Mouse (Mus musculus) cerebellum, adult 18-20 months (tissue): ENCODE results near the gene Slc10a1.
"Not testable (repeated sequence)": the region's sequence is repeated elsewhere in the genome, so short reads cannot be mapped to it uniquely, and the experiment has no call there.

Source experiments
- DNase-seq, 2 experiments: peaks; one replicate each; pipeline ENCODE4 v3.0.0; 2021

Slc10a1 gene

DNA sequence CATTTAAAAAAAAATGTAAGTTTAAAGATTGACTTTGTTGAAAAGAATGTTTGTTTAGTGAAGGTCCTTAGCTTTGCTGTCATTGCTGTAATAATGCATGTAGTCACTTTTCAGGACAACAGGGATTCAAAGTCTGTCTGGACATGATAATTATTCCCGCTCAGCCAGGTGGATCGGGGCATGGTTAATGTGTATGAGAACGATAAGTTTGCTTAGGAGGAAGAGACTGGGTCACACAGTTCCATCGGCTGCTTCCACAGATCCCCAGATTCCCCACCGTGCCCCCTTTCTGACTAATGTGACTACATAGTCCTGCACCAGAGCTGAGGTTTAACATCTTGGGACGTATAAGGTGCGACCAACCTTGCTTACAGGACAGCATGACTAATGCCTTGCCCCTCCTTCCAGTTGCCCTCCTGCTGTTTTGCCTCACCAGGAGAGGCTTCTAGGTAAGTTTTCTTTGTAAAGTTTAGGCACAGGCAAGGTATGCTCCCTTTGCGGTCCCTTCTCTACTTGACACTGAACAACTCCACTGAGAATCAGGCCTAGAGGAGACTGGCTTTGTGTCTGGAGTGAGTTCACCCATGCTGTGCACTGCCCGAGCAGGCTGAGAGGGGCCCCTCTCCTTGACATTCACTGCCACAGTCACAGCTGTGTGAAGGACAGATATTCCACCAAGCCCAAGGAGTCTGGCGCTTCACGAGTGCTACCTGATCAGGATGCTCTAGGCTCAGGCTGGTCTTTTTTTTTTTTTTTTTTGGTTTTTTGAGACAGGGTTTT, 2.3 kb downstream of the Slc10a1 start:
- DNase-seq, result no peak

- no peak for DNase-seq
Measured at GRCm38 (mm10) chr12:80962566-80962965, 5.9 kb downstream of the Slc10a1 start.

- DNase-seq, result no peak
Measured at GRCm38 (mm10) chr12:80957961-80958360, 10.5 kb downstream of the Slc10a1 start.

GRCm38 (mm10) chr12:80956039-80956438, 12.5 kb downstream of the Slc10a1 start:
- no peak for DNase-seq

DNA sequence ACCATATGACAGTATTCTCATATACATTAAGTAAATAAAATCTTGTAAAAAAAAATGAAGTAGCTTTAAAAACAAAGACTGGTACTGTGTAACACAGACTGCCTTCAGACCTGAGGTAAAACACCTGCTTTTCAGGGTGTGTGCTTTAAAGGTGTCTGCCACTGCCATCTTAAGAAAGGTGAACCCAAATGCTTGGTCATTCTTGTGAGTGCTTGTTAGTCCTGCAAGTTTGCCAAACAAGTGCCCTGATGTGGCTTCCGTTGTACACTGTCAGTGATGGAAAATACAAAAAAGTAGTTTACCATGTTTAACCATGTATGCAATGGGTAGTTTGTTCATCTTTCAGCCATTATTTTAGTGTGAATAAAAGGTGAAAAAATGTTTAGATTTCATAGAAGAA, 16.0 kb downstream of the Slc10a1 start:
- no peak for DNase-seq

DNA sequence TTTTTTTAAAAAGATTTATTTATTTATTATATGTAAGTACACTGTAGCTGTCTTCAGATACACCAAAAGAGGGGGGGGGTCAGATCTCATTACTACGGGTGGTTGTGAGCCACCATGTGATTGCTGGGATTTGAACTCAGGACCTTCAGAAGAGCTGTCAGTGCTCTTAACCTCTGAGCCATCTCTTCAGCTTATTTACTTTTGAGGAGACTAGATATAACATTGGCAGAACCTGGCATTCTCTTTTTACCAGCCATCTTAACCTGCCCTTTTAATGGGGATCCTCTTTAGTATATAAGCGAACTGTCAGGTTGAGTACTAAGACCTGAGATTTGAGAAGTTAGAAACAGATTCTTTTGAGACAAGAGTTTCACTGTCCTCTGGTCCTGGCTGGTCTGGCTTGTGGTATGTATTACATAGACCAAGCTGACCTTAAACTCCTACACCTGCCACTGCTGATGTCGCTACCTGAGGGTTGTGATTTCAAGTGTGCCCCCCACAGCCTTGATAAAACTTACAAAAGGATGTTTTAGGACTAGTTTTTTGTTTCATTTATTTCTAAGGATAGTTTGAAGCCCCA, 16.8 kb downstream of the Slc10a1 start:
- no peak for DNase-seq

DNA sequence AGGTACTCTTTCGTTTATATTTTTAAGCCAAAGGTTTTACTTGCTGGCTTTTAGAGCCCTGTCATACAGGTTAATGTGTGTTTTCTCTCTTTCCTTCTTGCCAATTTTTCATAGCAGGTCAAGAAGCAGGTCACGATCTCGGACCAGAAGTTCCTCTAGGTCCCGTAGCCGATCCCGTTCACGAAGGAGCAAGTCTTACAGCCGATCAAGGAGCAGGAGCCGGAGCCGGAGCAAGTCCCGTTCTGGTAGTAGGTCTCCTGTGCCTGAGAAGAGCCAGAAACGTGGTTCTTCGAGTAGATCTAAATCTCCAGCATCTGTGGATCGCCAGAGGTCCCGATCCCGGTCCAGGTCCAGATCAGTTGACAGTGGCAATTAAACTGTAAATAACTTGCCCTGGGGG, 18.9 kb downstream of the Slc10a1 start:
- not testable (repeated sequence) for DNase-seq

- no peak for DNase-seq
Measured at GRCm38 (mm10) chr12:80948202-80948601, 20.3 kb downstream of the Slc10a1 start.

GRCm38 (mm10) chr12:80945996-80946355, 22.5 kb downstream of the Slc10a1 start:
- DNase-seq, result peak; percentile 93 to 97

GRCm38 (mm10) chr12:80945334-80945995, 23.0 kb downstream of the Slc10a1 start, which contains the start of gene Srsf5:
Gene Srsf5 (plus strand): TSS chr12:80945504.
- DNase-seq, result peak; percentile 96 to 98

DNA sequence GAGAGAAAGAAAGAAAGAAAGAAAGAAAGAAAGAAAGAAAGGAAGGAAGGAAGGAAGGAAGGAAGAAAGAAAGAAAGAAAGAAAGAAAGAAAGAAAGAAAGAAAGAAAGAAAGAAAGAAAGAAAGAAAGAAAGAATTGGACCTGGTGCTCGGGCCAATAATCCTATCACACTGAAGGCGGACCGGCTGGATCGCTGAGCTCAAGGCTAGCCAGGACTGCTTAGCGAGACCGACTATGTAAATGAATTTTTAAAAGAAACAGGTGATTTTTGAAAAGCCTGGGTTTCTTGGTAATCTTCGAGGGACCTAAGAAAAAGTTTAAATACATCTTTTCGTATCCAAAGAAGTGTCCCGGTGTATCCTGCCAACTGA, 23.6 kb downstream of the Slc10a1 start:
- DNase-seq, result not testable (repeated sequence)

- DNase-seq, result no peak
Measured at GRCm38 (mm10) chr12:80944204-80944603, 24.3 kb downstream of the Slc10a1 start.

- DNase-seq, result no peak
Measured at GRCm38 (mm10) chr12:80943395-80943794, 25.1 kb downstream of the Slc10a1 start.

- no peak for DNase-seq
Measured at GRCm38 (mm10) chr12:80941886-80942285, 26.6 kb downstream of the Slc10a1 start.

GRCm38 (mm10) chr12:80939165-80939564, 29.3 kb downstream of the Slc10a1 start:
- DNase-seq, result no peak

GRCm38 (mm10) chr12:80938642-80939041, 29.9 kb downstream of the Slc10a1 start:
- DNase-seq, result no peak

DNA sequence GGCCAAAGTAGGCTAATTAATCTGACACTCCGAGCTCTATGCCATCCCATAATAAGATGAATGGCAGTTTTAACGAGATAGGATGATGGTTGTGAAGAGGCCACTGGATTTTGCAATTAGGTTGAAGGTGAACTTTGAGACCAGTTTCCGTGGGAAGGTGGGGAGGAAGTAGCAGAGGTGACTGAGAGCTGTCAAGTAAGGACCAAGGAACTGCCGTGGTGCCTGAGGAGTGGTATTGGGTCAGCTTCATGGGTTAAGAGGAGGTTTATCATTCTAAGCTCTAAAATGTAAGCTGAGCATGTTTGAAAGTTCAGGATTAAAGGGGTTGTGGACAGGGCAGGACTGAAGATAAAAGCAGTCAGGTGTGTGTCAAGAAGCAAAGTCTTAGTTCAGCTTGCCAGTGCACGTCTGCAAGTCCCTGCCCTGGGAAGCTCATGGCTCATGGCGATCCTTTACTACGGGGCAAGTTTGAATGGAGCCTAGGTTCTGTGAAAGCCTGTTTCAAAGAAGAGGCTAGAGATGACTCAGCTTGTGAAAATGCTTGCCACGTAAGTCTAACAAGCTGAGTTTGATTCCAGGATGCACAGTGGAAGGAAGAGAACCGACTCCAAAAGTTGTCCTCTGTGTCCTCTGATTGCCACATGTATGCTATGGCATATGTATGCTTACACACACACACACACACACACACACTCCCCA, 31.0 kb downstream of the Slc10a1 start:
- DNase-seq, result no peak

DNA sequence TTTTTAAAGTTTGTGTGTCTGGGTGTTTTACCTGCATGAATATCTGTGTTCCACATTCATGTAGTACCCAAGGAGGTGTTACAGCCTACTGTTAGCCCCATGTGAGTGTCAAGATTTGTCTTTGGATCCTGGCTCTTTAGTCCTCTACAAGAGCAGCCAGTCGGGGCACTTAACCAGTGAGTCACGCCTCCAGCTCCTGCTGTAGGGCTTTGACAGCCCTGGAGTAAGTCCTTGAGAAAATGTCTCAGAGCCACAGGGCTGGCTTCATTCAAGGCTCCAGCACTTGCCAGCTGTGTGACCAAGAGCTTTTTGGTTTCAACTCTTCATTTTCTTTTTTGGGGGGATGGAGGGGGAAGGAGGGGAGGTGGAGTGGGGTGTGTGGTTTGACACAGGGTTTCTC, 31.8 kb downstream of the Slc10a1 start:
- no peak for DNase-seq

DNA sequence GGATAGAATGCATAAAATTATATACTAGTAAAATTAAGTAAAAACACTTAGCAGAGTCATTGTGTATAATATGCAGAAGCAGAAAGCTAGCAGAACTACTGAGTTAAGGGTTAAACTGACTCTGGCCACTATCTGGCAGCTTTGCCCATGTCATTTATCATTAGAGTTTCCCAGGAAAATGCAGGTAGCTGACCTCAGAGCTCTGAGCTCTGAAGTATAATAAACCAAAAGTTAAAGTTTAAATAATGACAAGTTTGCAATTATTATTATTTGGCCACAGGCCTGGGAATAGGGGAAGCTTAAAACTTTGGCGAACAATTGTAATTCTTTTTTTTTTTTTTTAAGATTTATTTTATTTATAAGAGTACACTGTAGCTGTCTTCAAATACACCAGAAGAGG, 35.6 kb downstream of the Slc10a1 start:
- DNase-seq, result no peak

- DNase-seq, result no peak
Measured at GRCm38 (mm10) chr12:80931402-80932140, 36.9 kb downstream of the Slc10a1 start.

DNA sequence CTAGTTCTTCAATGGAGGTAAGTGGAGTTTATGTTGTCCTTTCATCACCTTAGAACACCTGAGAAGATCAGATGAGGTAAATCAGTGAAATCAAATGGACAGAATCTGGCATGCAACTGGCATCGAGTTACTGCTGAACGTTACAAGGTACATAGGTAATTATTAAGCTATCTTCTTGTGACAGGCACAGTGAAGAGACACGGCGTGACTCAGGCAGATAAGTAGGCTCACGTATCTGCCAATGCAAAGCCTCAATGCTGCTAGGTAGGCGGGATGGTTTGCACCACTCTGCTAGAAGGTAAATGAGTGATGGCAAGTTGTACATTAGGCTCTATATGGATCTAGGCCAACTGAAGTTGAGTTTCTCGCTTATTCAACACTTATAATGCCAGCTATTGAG, 38.4 kb downstream of the Slc10a1 start:
- DNase-seq, result no peak

DNA sequence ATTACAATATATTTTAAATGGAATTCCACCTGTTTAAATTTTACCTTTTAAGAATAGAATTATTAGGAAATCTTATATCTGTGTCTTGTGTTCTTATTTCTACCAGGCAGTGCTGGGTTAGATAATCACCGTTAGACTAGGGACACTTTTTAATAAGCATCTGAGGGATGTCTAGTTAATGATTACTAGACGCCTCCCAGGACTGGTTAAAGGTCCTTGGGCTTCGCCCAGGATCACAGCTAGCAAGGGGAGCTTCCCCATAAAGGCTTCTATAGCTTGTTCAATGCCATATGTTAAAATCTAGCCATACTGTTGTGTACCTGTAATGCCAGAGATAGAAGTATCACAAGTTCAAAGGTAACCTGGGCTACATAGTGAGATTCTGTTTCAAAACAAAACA, 39.6 kb downstream of the Slc10a1 start:
- no peak for DNase-seq

DNA sequence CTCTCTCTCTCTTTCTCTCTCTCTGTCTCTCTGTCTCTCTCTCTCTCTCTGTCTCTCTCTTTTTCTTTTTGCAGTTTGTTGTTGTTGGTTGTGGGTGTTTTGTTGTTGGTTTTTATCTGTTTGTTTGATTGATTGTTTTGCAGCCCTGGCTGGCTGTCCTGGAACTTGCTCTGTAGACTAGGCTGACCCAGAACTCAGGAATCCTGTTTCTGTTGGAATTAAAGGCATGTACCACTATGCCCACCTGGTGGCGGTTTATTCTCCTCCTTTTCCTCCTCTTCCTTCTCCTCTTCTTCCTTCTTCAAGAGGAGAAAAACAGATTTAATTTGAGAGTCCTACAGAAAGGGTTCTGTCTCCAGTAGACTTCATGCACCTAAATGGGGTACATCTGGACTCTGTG, 41.0 kb downstream of the Slc10a1 start:
- no peak for DNase-seq
